Comparison of ENCODE assay signal across 26 mouse cellular contexts in genomic region chr9:48865235-48865634, GRCm38 (mm10). TPM values are rescaled to one million over a fixed set of nuclear protein-coding genes. Genes with fewer than 3 reads are reported as not detected.
"Had no signal": no experiment of that assay in that cellular context is flagged by ENCODE, and none has a peak within 500 bp of the region (broad histone marks: within the 10 kb centered on the region; RNA-seq: fewer than 3 reads in every experiment).

No protein-coding gene starts in this region.

- DNase-seq: kidney, adult 11 months; kidney, adult 8-10 months; kidney, postnatal 10 days; kidney, postnatal 36 days; layer of hippocampus, postnatal 36 days; left cerebral cortex, postnatal 4 days; liver, embryonic 13.5 days; lung, adult 2 months; lung, postnatal 14 days; lung, postnatal 4 days; retina, postnatal 1 day; right cerebral cortex, postnatal 25 days; thymus, adult 2 months; thymus, postnatal 25 days had no signal

- ATAC-seq: intestine, embryonic 15.5 days; midbrain, embryonic 15.5 days had no signal

- H3K9me3 ChIP-seq: intestine, embryonic 15.5 days; kidney, embryonic 15.5 days; limb, embryonic 13.5 days; liver, embryonic 13.5 days; midbrain, embryonic 12.5 days; midbrain, embryonic 15.5 days; neural tube, embryonic 13.5 days had no signal

- H3K4me2 ChIP-seq: intestine, embryonic 15.5 days; kidney, embryonic 15.5 days; limb, embryonic 13.5 days; liver, embryonic 13.5 days; midbrain, embryonic 12.5 days; midbrain, embryonic 15.5 days; neural tube, embryonic 13.5 days had no signal

- H3K9ac ChIP-seq: intestine, embryonic 15.5 days; kidney, embryonic 15.5 days; limb, embryonic 13.5 days; liver, embryonic 13.5 days; midbrain, embryonic 12.5 days; midbrain, embryonic 15.5 days; neural tube, embryonic 13.5 days had no signal

- H3K36me3 ChIP-seq: intestine, embryonic 15.5 days; kidney, embryonic 15.5 days; limb, embryonic 13.5 days; liver, embryonic 13.5 days; midbrain, embryonic 12.5 days; midbrain, embryonic 15.5 days; neural tube, embryonic 13.5 days had no signal

- H3K27me3 ChIP-seq: intestine, embryonic 15.5 days; midbrain, embryonic 15.5 days had no signal

- H3K4me1 ChIP-seq: intestine, embryonic 15.5 days; liver, embryonic 13.5 days had no signal

- H3K27ac ChIP-seq: intestine, embryonic 15.5 days; kidney, embryonic 15.5 days; limb, embryonic 13.5 days; liver, embryonic 13.5 days; midbrain, embryonic 12.5 days; midbrain, embryonic 15.5 days had no signal

- H3K4me3 ChIP-seq: intestine, embryonic 15.5 days; kidney, embryonic 15.5 days; limb, embryonic 13.5 days; liver, embryonic 13.5 days; midbrain, embryonic 12.5 days; midbrain, embryonic 15.5 days; myocyte; neural tube, embryonic 13.5 days had no signal

RNA-seq across cellular contexts. Expression of gene Zbtb16, which starts 29.2 kb away (rescaled TPM):
- polyA plus RNA-seq: myocyte had no signal

RNA-seq across cellular contexts. Expression of gene Htr3a, which starts 45.7 kb away (rescaled TPM):
- total RNA-seq: liver, adult 2 months; megakaryocyte progenitor cell, adult 5-6 weeks; megakaryocyte-erythroid progenitor cell, adult 5-6 weeks; monocyte, adult 5-6 weeks; neutrophil, adult 5-6 weeks had no signal
- polyA plus RNA-seq: liver, adult 2 months; myocyte had no signal
